Mouse (Mus musculus) ES-Bruce4 (cell line): ENCODE results near the gene Nipal3. TPM values are rescaled to one million over a fixed set of nuclear protein-coding genes. Genes with fewer than 3 reads are reported as not detected.

ENCODE experiments used
- H3K27ac ChIP-seq: 2 replicates; pipeline ENCODE4 v1.5.1; 2012; ENCODE audit warnings: low read length, inconsistent platforms; ENCODE audit not compliant: insufficient read depth
- H3K27me3 ChIP-seq: 2 replicates; pipeline ENCODE4 v1.6.1; 2012; ENCODE audit warnings: mild to moderate bottlenecking, low read length, inconsistent platforms; ENCODE audit not compliant: control insufficient read depth, poor library complexity, insufficient read depth, severe bottlenecking
- H3K36me3 ChIP-seq: 2 replicates; pipeline ENCODE4 v1.6.1; 2012; ENCODE audit warnings: inconsistent platforms, mild to moderate bottlenecking, low read length, moderate library complexity; ENCODE audit not compliant: control insufficient read depth, poor library complexity, insufficient read depth, severe bottlenecking
- H3K4me1 ChIP-seq: one replicate; pipeline ENCODE4 v1.8.1; 2011; ENCODE audit warnings: low read length; ENCODE audit not compliant: control insufficient read depth, insufficient read depth
- H3K4me3 ChIP-seq: 2 replicates; pipeline ENCODE4 v1.5.1; 2011; ENCODE audit warnings: low read depth, mild to moderate bottlenecking, low read length
- H3K9ac ChIP-seq: 2 replicates; pipeline ENCODE4 v1.6.1; 2012; ENCODE audit warnings: low read depth, mild to moderate bottlenecking, inconsistent platforms; ENCODE audit not compliant: poor library complexity, severe bottlenecking
- H3K9me3 ChIP-seq: replicated peaks from 2 replicates; pipeline ENCODE4 v1.6.1; 2012; ENCODE audit warnings: mild to moderate bottlenecking, low read length, inconsistent platforms; ENCODE audit not compliant: control insufficient read depth, poor library complexity, insufficient read depth, severe bottlenecking
- CTCF ChIP-seq: IDR thresholded peaks from one replicate; pipeline ENCODE4 v1.8.1; 2011; ENCODE audit warnings: low read depth, low read length
- EP300 ChIP-seq: IDR thresholded peaks from 2 replicates; pipeline ENCODE4 v1.6.1; 2011; ENCODE audit warnings: low read depth, low read length; ENCODE audit not compliant: insufficient read depth
- POLR2A ChIP-seq: IDR thresholded peaks from one replicate; pipeline ENCODE4 v1.8.1; 2011; ENCODE audit warnings: low read length; ENCODE audit not compliant: insufficient read depth
- polyA plus RNA-seq: library from polyadenylated mRNA; stranded (reverse); fragments of >200 nt; gene quantifications from 2 replicates; pipeline ENCODE4 v1.2.4, GENCODE M21; 2011; ENCODE audit warnings: low read depth; ENCODE audit not compliant: missing spikeins, insufficient read depth, insufficient read length

Nipal3 gene
- polyA plus RNA-seq, 1 experiment, result 17.5 TPM

DNA sequence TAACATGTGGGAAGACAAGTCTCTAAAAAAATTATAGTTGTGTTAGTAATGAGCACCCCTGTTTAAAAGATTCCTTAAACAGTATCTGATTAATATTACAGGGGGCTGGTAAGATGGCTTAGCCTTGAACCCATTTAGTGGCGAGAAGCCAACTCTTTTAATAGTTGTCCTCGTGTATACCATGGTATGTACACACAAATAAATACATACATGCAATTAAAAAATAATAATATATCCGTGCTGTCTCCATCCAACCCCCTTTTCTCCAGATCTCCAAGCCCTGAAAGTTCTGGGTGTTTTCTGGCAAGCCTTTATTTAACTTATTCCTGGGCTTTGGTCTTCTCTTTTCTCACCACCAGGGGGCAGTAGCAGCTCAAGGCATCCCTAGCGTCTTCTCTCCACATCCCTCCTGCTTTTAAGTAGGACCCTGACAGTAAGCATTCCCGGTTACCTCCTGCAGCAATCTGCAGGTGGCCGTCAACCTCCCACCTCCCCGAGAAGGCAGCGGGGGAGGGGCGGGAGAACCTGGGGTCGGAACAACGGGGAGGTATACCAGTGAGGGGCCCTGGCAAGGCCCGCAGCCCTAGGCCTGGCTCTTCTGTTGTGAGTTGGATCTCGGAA lies 13.7 kb upstream of the Nipal3 start:
- Histone ChIP-seq H3K27me3 (no peaks in the 10 kb centered on the region), H3K9ac (no peak overlapping the region), H3K4me1 (peaks cover 5% of the 10 kb centered on the region), H3K36me3 (no peaks in the 10 kb centered on the region), H3K27ac (no peak overlapping the region), H3K9me3 (no peaks in the 10 kb centered on the region), H3K4me3 (no peak overlapping the region)
- TF ChIP-seq POLR2A, result no peak
- TF ChIP-seq CTCF, result peak; percentile 74

DNA sequence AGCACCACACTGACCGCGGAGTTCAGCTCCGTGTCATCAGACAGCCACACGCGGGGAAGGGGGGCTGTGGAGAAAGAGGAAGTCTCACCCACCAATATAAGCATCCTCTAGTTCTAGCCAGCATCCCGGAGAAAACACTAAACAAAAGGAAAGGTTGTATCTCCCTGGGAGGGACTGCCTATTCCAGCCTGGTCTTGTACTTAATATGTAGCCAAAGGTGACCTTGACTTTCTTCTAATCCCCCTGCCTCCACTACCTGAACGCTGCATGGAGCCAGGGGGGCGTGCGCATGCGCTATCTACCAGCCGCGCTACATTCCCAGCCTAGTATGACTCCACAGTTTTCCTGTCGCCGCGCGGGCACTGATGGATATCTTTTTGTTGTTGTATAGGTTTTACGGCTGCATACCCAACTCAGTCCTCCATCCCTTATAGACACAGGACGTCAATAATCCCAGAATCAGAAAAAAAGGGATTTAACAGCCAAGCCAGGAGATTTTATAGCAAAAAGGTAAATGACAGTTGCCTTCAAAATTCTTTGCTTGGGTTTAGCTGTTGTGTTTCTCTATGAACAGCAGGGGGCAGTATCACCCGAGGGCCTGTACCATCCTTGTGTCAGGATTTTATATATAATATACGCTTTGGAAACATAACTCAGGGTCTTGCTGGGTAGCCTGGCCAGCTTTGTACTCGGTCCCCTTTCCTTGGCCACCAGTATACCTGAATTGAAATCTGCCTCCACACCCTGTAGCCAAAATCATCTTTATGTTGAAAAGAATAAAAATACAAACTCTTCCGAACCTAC lies 12.9 kb upstream of the Nipal3 start:
- TF ChIP-seq POLR2A (no peak), EP300 (0 out of 2 replicates have a peak, but pooled peaks have one; percentile 44)
- Histone ChIP-seq H3K27me3 (no peaks in the 10 kb centered on the region), H3K4me1 (peaks cover 7% of the 10 kb centered on the region), H3K36me3 (no peaks in the 10 kb centered on the region), H3K4me3 (peak overlapping the region; percentile 26), H3K9ac (0 out of 2 replicates have a peak overlapping the region, but pooled peaks have one; percentile 19), H3K9me3 (no peaks in the 10 kb centered on the region), H3K27ac (no peak overlapping the region)

DNA sequence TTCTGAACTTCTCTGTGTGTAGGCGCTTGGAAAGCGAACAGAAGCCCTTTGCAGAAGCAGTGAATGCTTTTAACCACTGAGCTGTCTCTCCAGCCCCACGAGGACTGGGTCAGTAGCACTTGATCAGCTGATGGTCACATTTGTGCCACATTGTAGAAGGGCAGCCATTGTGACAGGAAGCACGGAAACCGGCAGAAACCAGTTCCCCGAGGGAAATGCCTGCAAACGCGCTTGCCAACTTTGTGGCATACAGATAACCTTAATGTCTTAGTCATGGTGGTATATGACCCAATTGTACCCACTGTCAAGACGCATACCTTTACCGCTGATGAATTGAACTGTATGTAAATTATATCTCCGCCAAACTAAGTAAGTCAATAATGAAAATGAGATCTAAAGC lies 11.0 kb upstream of the Nipal3 start:
- no peak overlapping the region for H3K4me3 ChIP-seq

DNA sequence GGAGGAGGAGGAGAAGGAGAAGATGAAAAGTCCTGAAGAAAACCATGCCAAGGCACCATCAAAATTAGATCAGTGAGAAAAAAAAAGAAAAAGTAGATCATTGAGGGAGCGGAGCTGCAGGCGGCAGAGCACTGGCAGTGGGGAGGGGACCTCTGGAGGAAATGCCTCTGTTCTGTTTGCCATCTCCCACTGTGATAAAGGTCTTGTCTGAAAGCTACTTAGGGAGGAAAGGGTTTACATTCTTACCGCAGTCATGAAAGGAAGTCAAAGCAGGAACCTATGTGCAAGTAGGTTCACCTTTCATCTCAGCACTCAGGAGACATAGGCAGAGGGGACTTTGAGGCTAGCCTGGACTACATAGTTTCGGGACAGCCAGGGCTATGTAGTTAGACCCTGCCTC lies 6.7 kb upstream of the Nipal3 start:
- Histone ChIP-seq H3K27me3 (no peaks in the 10 kb centered on the region), H3K9me3 (no peaks in the 10 kb centered on the region), H3K9ac (no peak overlapping the region), H3K4me1 (peaks cover 6% of the 10 kb centered on the region), H3K27ac (no peak overlapping the region), H3K36me3 (no peaks in the 10 kb centered on the region), H3K4me3 (no peak overlapping the region)
- no peak for TF ChIP-seq CTCF
- no peak for TF ChIP-seq POLR2A
- TF ChIP-seq EP300, result no peak

More for the DNA sequence above, 11.0 kb upstream of the Nipal3 start:
- Histone ChIP-seq H3K27me3 (no peaks in the 10 kb centered on the region), H3K9me3 (no peaks in the 10 kb centered on the region), H3K36me3 (no peaks in the 10 kb centered on the region), H3K27ac (no peak overlapping the region), H3K4me1 (peaks cover 7% of the 10 kb centered on the region), H3K9ac (no peak overlapping the region)
- TF ChIP-seq EP300 (no peak), POLR2A (no peak), CTCF (no peak)

DNA sequence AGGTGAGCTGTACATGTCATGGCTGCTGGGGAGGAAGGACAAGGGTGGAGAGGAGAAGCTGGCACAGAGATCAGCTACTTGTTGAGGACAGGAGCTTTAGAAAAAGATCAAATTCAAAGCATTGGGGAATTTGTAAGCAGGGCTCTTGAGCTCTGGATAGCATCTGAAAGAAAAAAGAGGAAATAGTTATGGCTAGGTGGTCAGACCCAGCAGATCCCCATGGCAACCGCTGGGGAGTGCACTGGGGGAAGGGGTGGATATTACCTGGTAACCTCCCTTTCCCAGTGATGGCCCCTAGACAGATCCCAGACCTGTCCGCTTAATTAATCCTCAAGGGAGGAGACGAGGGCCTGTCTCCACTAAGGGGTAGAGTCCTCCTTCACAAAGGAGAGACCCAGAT lies 5.0 kb upstream of the Nipal3 start:
- no peak for TF ChIP-seq POLR2A
- TF ChIP-seq CTCF, result no peak
- no peak for TF ChIP-seq EP300
- H3K4me3 ChIP-seq, result no peak overlapping the region
- no peak overlapping the region for H3K27ac ChIP-seq
- no peaks in the 10 kb centered on the region for H3K27me3 ChIP-seq
- no peaks in the 10 kb centered on the region for H3K36me3 ChIP-seq
- H3K9me3 ChIP-seq, result no peaks in the 10 kb centered on the region
- H3K4me1 ChIP-seq, result peaks cover 4% of the 10 kb centered on the region
- no peak overlapping the region for H3K9ac ChIP-seq

DNA sequence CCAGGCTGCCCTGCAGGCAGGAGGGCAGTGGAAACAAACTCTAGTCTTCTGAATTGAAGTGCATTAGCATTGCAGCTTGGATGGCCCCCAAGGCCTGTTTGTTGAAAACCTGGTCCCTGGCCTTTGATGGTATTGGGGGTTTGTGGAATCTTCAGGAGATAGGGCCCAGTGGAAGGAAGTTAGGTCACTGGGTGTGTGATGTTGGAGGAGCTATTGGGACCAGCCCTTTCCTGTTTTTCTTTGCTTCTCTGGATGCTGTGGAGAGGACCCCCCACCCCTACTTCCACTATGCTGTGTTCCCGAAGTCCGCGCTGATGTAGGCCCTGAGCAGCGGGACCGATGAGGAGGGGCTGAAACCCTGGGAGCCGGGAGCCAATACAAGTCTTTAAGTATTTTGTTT lies 3.3 kb upstream of the Nipal3 start:
- H3K9me3 ChIP-seq, result no peaks in the 10 kb centered on the region
- no peaks in the 10 kb centered on the region for H3K27me3 ChIP-seq
- TF ChIP-seq POLR2A (no peak), EP300 (no peak), CTCF (no peak)
- H3K4me3 ChIP-seq, result no peak overlapping the region
- no peak overlapping the region for H3K27ac ChIP-seq
- H3K4me1 ChIP-seq, result peaks cover 2% of the 10 kb centered on the region
- H3K9ac ChIP-seq, result no peak overlapping the region
- no peaks in the 10 kb centered on the region for H3K36me3 ChIP-seq
